Mouse (Mus musculus) lung, adult 2 months (tissue): Measurements from ENCODE around the gene E030025P04Rik.

ENCODE experiments used
- CTCF ChIP-seq: fragments of 200-500 bp; IDR thresholded peaks from 2 replicates; pipeline ENCODE4 v1.5.1; 2011; ENCODE audit warnings: mild to moderate bottlenecking, low read length, control low read depth; ENCODE audit not compliant: insufficient read depth
- POLR2A ChIP-seq: fragments of 200-500 bp; IDR thresholded peaks from 2 replicates; pipeline ENCODE4 v1.6.1; 2011; ENCODE audit warnings: low read depth, mild to moderate bottlenecking, control low read depth, low read length, borderline replicate concordance; ENCODE audit errors: extremely low read depth

DNA sequence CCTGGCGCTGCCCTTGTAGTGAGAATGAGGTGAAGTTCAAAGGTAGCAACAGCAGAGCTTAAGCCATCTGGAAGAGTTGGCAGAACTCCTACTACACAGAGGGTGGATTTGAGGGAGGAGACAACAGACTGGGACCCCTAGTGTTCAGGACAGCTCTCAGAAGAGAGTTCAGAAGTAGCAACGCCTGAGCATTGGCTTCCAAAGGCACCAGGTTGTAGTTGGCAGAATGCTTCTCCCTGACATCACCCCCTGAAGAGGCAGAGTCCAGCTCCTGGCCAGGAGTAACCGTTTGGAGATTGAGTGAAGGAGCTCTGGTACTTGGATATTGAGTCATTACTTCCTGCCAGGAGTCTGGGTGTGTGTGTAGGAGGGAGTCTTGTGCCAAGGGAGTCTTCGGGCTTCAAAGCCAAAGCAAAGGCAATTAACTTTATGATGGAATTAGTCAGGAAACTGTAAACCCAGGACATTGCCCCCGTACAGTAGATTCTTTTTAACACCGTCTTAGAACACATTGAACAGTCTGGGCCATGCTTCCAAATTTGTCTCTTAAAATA, 43.5 kb upstream of the E030025P04Rik start:
- no peak for TF ChIP-seq POLR2A
- no peak for TF ChIP-seq CTCF
